Mouse (Mus musculus) lung, embryonic 16.5 days (tissue): Measurements from ENCODE around the gene Xbp1. TPM values are rescaled to one million over a fixed set of nuclear protein-coding genes. Genes with fewer than 3 reads are reported as not detected.

Experiments used
- ATAC-seq: fragments of 200-750 bp; cut with Nextera tagmentation; 2 replicates; pipeline ENCODE4 v1.8.0; 2017; ENCODE audit warnings: low read depth, mild to moderate bottlenecking, moderate library complexity
- H3K27ac ChIP-seq: fragments of 300-500 bp; sonication (generic); 2 replicates; pipeline ENCODE4 v1.5.1; 2014; ENCODE audit warnings: mild to moderate bottlenecking, control low read depth, low read length
- H3K27me3 ChIP-seq: fragments of 300-500 bp; sonication (generic); 2 replicates; pipeline ENCODE4 v1.6.1; 2014; ENCODE audit warnings: low read depth, low read length, mixed read lengths; ENCODE audit not compliant: control insufficient read depth, insufficient read depth
- H3K36me3 ChIP-seq: fragments of 300-500 bp; sonication (generic); 2 replicates; pipeline ENCODE4 v1.6.1; 2014; ENCODE audit warnings: low read length; ENCODE audit not compliant: control insufficient read depth, insufficient read depth
- H3K4me1 ChIP-seq: fragments of 300-500 bp; sonication (generic); replicated peaks from 2 replicates; pipeline ENCODE4 v1.6.1; 2014; ENCODE audit warnings: low read length, mixed read lengths; ENCODE audit not compliant: control insufficient read depth, insufficient read depth
- H3K4me2 ChIP-seq: fragments of 300-500 bp; sonication (generic); 2 replicates; pipeline ENCODE4 v1.6.1; 2014; ENCODE audit warnings: low read depth, low read length, control low read depth
- H3K4me3 ChIP-seq: fragments of 300-500 bp; sonication (generic); 2 replicates; pipeline ENCODE4 v1.5.1; 2014; ENCODE audit warnings: mild to moderate bottlenecking, low read length, control low read depth
- H3K9ac ChIP-seq: fragments of 300-500 bp; sonication (generic); 2 replicates; pipeline ENCODE4 v1.6.1; 2014; ENCODE audit warnings: low read length, control low read depth
- H3K9me3 ChIP-seq: fragments of 300-500 bp; sonication (generic); 2 replicates; pipeline ENCODE4 v1.6.1; 2016; ENCODE audit warnings: low read length; ENCODE audit not compliant: control insufficient read depth
- WGBS: fragments of 180-500 bp; shearing (Covaris S2); extraction: QIAGEN DNeasy Blood & Tissue Kit; methylation state at CpG from one replicate; pipeline ENCODE4 v1.1.7; 2014; 5-methylcytosine and 5-hydroxymethylcytosine counted together
- polyA plus RNA-seq: library from polyadenylated mRNA; unstranded; fragments of >200 nt; fragmentation: Nextera tagmentation; extraction: Ambion mirVana; gene quantifications from 2 replicates; pipeline ENCODE4 v1.2.1, GENCODE M21; 2015

The Xbp1 gene
- polyA plus RNA-seq, 1 experiment from 2014 or later = 201 TPM

- Histone ChIP-seq H3K4me2 (no peak overlapping the region), H3K9ac (no peak overlapping the region), H3K36me3 (no peaks in the 10 kb centered on the region), H3K9me3 (no peaks in the 10 kb centered on the region), H3K27me3 (no peaks in the 10 kb centered on the region), H3K4me1 (0 out of 2 replicates have a peak, but pooled peaks cover 2% of the 10 kb centered on the region), H3K27ac (no peak overlapping the region), H3K4me3 (no peak overlapping the region)
- WGBS = 66% methylated on average over 8 of the region's 8 CpGs
- no peak for ATAC-seq
These were observed 7.5 kb upstream of the Xbp1 start for GRCm38 (mm10) chr11:5512961-5513360.

GRCm38 (mm10) chr11:5514091-5514490, 6.4 kb upstream of the Xbp1 start:
- WGBS = 79% methylated on average over 4 of the region's 4 CpGs
- Histone ChIP-seq H3K9ac (no peak overlapping the region), H3K36me3 (no peaks in the 10 kb centered on the region), H3K4me2 (no peak overlapping the region), H3K27ac (no peak overlapping the region), H3K9me3 (no peaks in the 10 kb centered on the region), H3K4me1 (0 out of 2 replicates have a peak, but pooled peaks cover 2% of the 10 kb centered on the region), H3K27me3 (no peaks in the 10 kb centered on the region), H3K4me3 (no peak overlapping the region)
- ATAC-seq = no peak

GRCm38 (mm10) chr11:5515196-5515595, 5.3 kb upstream of the Xbp1 start:
- Histone ChIP-seq H3K9ac (no peak overlapping the region), H3K27ac (no peak overlapping the region), H3K27me3 (no peaks in the 10 kb centered on the region), H3K4me1 (peaks cover 5% of the 10 kb centered on the region; the same call in 1 of the 2 replicates), H3K9me3 (no peaks in the 10 kb centered on the region), H3K4me3 (no peak overlapping the region), H3K4me2 (no peak overlapping the region), H3K36me3 (no peaks in the 10 kb centered on the region)
- no peak for ATAC-seq
- 78% methylated on average over 6 of the region's 6 CpGs for WGBS

DNA sequence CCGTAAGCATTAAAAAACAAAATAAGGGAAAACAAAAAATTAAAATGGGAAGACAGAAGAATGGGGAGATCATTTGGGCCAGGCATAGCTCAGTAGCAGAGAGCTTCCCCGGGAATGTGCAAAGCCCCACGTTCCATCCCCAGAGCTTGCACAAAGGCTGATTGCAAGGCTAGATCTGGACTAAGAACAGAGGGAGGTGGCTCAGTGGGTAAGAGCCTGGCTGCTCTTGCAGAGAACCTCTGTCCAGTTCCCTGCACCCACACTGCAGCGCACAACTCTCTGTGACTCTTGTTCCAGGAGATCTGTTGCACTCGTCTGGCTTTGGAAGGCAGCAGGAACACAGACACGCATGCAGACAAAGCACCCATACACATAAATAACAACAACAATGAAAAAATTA, 4.8 kb upstream of the Xbp1 start:
- ATAC-seq = no peak
- Histone ChIP-seq H3K4me1 (peaks cover 5% of the 10 kb centered on the region; the same call in 1 of the 2 replicates), H3K27me3 (no peaks in the 10 kb centered on the region), H3K4me2 (no peak overlapping the region), H3K27ac (no peak overlapping the region), H3K36me3 (no peaks in the 10 kb centered on the region), H3K4me3 (no peak overlapping the region), H3K9me3 (no peaks in the 10 kb centered on the region), H3K9ac (no peak overlapping the region)
- 76% methylated on average over 6 of the region's 6 CpGs for WGBS

GRCm38 (mm10) chr11:5516151-5516550, 4.3 kb upstream of the Xbp1 start:
- no peak overlapping the region for H3K27ac ChIP-seq
- H3K4me1 ChIP-seq = peaks cover 5% of the 10 kb centered on the region; the same call in 1 of the 2 replicates
- H3K4me2 ChIP-seq = no peak overlapping the region
- WGBS = 73% methylated on average over 7 of the region's 7 CpGs
- no peak overlapping the region for H3K4me3 ChIP-seq
- H3K27me3 ChIP-seq = no peaks in the 10 kb centered on the region
- no peaks in the 10 kb centered on the region for H3K36me3 ChIP-seq
- H3K9ac ChIP-seq = no peak overlapping the region
- no peaks in the 10 kb centered on the region for H3K9me3 ChIP-seq
- no peak for ATAC-seq

DNA sequence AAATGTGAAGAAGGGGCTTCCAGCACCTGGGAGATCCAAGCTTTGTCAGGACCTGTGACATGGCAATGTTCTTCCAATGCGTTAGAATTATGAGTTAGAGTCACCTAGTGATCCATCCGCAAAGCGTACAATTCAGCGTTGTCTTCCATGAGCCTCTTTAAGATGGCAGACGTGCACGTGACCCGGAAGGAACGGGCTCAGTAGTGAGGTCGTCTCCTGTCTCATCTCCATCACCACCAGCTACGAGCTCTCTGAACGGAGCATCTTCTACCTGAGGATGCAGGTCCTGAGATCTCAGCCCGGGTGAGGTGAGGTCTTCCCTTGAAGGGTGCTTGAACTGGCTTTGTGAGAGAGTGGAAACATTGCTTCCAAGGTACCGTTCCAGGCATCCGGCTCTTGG, 3.8 kb upstream of the Xbp1 start:
- no peak overlapping the region for H3K9ac ChIP-seq
- no peak overlapping the region for H3K27ac ChIP-seq
- no peaks in the 10 kb centered on the region for H3K9me3 ChIP-seq
- ATAC-seq = no peak
- WGBS = 90% methylated on average over 14 of the region's 14 CpGs
- peaks cover 5% of the 10 kb centered on the region; the same call in 1 of the 2 replicates for H3K4me1 ChIP-seq
- no peak overlapping the region for H3K4me2 ChIP-seq
- no peaks in the 10 kb centered on the region for H3K36me3 ChIP-seq
- no peak overlapping the region for H3K4me3 ChIP-seq
- H3K27me3 ChIP-seq = no peaks in the 10 kb centered on the region

GRCm38 (mm10) chr11:5517346-5517745, 3.1 kb upstream of the Xbp1 start:
- peaks cover 7% of the 10 kb centered on the region for H3K4me1 ChIP-seq
- no peak overlapping the region for H3K27ac ChIP-seq
- H3K9ac ChIP-seq = no peak overlapping the region
- no peak for ATAC-seq
- WGBS = 59% methylated on average over 6 of the region's 6 CpGs
- H3K4me2 ChIP-seq = no peak overlapping the region; the same call in 1 of the 2 replicates
- no peak overlapping the region for H3K4me3 ChIP-seq
- H3K36me3 ChIP-seq = no peaks in the 10 kb centered on the region
- no peaks in the 10 kb centered on the region for H3K9me3 ChIP-seq
- H3K27me3 ChIP-seq = no peaks in the 10 kb centered on the region

DNA sequence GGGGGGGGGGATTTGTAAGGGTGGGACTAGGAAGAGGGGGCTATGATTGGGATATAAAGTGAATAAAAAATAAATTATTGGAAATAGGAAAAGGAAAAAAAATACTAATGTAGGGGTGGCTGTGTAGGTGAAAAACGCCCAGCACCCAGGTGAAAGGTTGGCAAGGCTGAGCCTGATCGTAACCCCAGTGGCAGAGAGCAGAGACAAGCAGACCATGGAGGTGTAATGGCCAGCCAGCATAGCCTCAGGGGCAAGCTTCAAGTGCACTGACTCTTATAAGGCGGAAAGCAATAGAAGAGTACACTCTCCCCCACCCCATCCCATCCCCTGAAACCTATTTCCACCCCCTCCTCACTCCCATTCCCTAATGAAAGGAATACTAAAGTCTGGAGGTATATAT, 778 bp upstream of the Xbp1 start:
- no peak overlapping the region for H3K4me3 ChIP-seq
- no peaks in the 10 kb centered on the region for H3K9me3 ChIP-seq
- no peaks in the 10 kb centered on the region for H3K27me3 ChIP-seq
- H3K4me1 ChIP-seq = peaks cover 19% of the 10 kb centered on the region
- H3K9ac ChIP-seq = no peak overlapping the region; the same call in 1 of the 2 replicates
- H3K36me3 ChIP-seq = peaks cover 18% of the 10 kb centered on the region
- peak overlapping the region; percentile 45; the same call in 1 of the 2 replicates for H3K4me2 ChIP-seq
- WGBS = 80% methylated on average over 3 of the region's 3 CpGs
- H3K27ac ChIP-seq = 0 out of 2 replicates have a peak overlapping the region, but pooled peaks have one; percentile 33
- ATAC-seq = no peak

DNA sequence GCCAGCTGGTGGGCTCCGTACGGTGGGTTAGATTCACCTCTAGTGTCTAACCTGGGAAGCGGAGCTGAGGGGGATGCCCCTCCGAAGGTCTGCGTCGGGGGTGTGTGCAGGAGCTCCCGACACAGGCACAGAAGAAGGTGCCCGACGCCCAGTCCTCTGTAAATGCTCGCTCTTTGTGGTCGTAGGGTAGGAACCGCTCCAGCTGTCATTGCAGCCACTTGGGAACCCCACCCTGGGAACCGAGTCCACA, 732 bp downstream of the Xbp1 start:
- Histone ChIP-seq H3K9me3 (no peaks in the 10 kb centered on the region), H3K4me2 (peak overlapping the region; percentile 70), H3K27ac (peak overlapping the region; percentile 93), H3K27me3 (no peaks in the 10 kb centered on the region), H3K9ac (peak overlapping the region; percentile 100), H3K4me3 (peak overlapping the region; percentile 92), H3K36me3 (peaks cover 27% of the 10 kb centered on the region), H3K4me1 (peaks cover 19% of the 10 kb centered on the region)
- 1% methylated on average over 13 of the region's 13 CpGs for WGBS
- ATAC-seq = peak; percentile 32
